Mouse (Mus musculus) myocyte (in vitro differentiated cells): ENCODE results near the gene Mindy3. TPM values are rescaled to one million over a fixed set of nuclear protein-coding genes. Genes with fewer than 3 reads are reported as not detected.
"Not testable (repeated sequence)": the region's sequence is repeated elsewhere in the genome, so short reads cannot be mapped to it uniquely, and the experiment has no call there.

Experiments
- H3K27me3 ChIP-seq: one replicate; pipeline ENCODE4 v1.6.1; 2011; ENCODE audit not compliant: control insufficient read depth, insufficient read depth, insufficient read length
- H3K36me3 ChIP-seq: one replicate; pipeline ENCODE4 v1.6.1; 2011; ENCODE audit not compliant: control insufficient read depth, insufficient read depth
- H3K4me2 ChIP-seq: one replicate; pipeline ENCODE4 v1.6.1; 2011; ENCODE audit warnings: low read depth, control low read depth
- H3K4me3 ChIP-seq: one replicate; pipeline ENCODE4 v1.5.1; 2011; ENCODE audit warnings: mild to moderate bottlenecking, control low read depth, moderate library complexity
- H3K79me2 ChIP-seq: one replicate; pipeline ENCODE4 v1.6.1; 2011; ENCODE audit not compliant: control insufficient read depth, insufficient read depth
- H3ac ChIP-seq: one replicate; pipeline ENCODE4 v1.6.1; 2011; ENCODE audit not compliant: control insufficient read depth, insufficient read length
- CEBPB ChIP-seq: IDR thresholded peaks from 2 replicates; pipeline ENCODE4 v1.6.1; 2011; ENCODE audit warnings: mild to moderate bottlenecking, moderate library complexity; ENCODE audit not compliant: poor library complexity, insufficient read depth, severe bottlenecking
- E2F4 ChIP-seq: IDR thresholded peaks from one replicate; pipeline ENCODE4 v1.6.1; 2011; ENCODE audit warnings: mild to moderate bottlenecking, control low read depth, moderate library complexity; ENCODE audit not compliant: insufficient read depth
- MAX ChIP-seq: IDR thresholded peaks from one replicate; pipeline ENCODE4 v1.6.1; 2011; ENCODE audit warnings: low read depth, mild to moderate bottlenecking, control low read depth
- MYOD1 ChIP-seq, 3 experiments: IDR thresholded peaks; one replicate each; pipeline ENCODE4 v1.6.1; 2011; ENCODE audit warnings: control low read depth in 2 of 3, low read depth in 2 of 3, mild to moderate bottlenecking in 2 of 3, moderate library complexity in 1 of 3; ENCODE audit not compliant: insufficient read length in 2 of 3, control insufficient read depth in 1 of 3
- MYOG ChIP-seq, 3 experiments: IDR thresholded peaks; one replicate each; pipeline ENCODE4 v1.6.1; 2011; ENCODE audit warnings: control low read depth in 2 of 3, low read depth in 2 of 3, mild to moderate bottlenecking in 2 of 3; ENCODE audit not compliant: insufficient read length in 2 of 3, control insufficient read depth in 1 of 3, insufficient read depth in 1 of 3
- POLR2A ChIP-seq: IDR thresholded peaks from one replicate; pipeline ENCODE4 v1.6.1; 2011; ENCODE audit warnings: low read depth, mild to moderate bottlenecking, control low read depth, moderate library complexity; ENCODE audit not compliant: insufficient read length
- POLR2AphosphoS2 ChIP-seq: IDR thresholded peaks from one replicate; pipeline ENCODE4 v1.6.1; 2011; ENCODE audit warnings: low read depth, control low read depth; ENCODE audit not compliant: insufficient read length
- REST ChIP-seq: IDR thresholded peaks from one replicate; pipeline ENCODE4 v1.6.1; 2011; ENCODE audit warnings: mild to moderate bottlenecking, control low read depth, moderate library complexity; ENCODE audit not compliant: insufficient read depth, insufficient read length
- SRF ChIP-seq: IDR thresholded peaks from one replicate; pipeline ENCODE4 v1.6.1; 2011; ENCODE audit warnings: low read depth; ENCODE audit not compliant: control insufficient read depth, insufficient read length
- TCF12 ChIP-seq: IDR thresholded peaks from one replicate; pipeline ENCODE4 v1.6.1; 2011; ENCODE audit warnings: mild to moderate bottlenecking, control low read depth; ENCODE audit not compliant: poor library complexity, insufficient read depth, severe bottlenecking
- TCF3 ChIP-seq: IDR thresholded peaks from one replicate; pipeline ENCODE4 v1.6.1; 2011; ENCODE audit warnings: low read depth, control low read depth; ENCODE audit not compliant: insufficient read length
- USF1 ChIP-seq: IDR thresholded peaks from one replicate; pipeline ENCODE4 v1.6.1; 2011; ENCODE audit warnings: low read depth, mild to moderate bottlenecking, control low read depth, moderate library complexity
- polyA plus RNA-seq: library from polyadenylated mRNA; unstranded; fragments of >200 nt; fragmentation: generic; extraction: Trizol; gene quantifications from one replicate; pipeline ENCODE4 v1.2.1, GENCODE M21; 2012; ENCODE audit warnings: missing spikeins

Mindy3 gene
- polyA plus RNA-seq, 1 experiment = 19.1 TPM

DNA sequence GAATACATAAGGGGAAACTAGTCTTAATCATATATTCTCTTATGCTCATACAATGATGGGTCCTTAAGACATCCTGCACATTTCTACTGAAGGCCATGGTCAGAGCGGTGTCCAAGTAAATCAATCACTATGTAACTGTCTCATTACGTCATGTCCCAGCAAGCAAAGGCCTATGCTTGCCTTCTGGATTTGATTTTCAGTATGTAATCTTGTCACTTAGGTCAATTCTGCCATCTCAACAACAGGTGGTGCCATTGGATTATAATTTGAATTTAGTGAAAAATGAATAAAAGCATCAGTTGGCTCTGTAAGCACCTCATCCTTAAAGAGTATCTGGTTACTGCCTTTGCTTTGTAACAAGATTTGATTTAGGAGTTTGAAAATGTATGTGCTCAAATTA lies 18.9 kb upstream of the Mindy3 start:
- Histone ChIP-seq H3K27me3 (no peaks in the 10 kb centered on the region), H3K4me2 (no peak overlapping the region), H3ac (no peak overlapping the region), H3K4me3 (no peak overlapping the region), H3K79me2 (no peaks in the 10 kb centered on the region), H3K36me3 (no peaks in the 10 kb centered on the region)
- no peak for TF ChIP-seq USF1
- no peak for TF ChIP-seq TCF12
- TF ChIP-seq REST = no peak
- TF ChIP-seq TCF3 = no peak
- no peak for TF ChIP-seq MAX
- TF ChIP-seq MYOD1 (IDR thresholded peaks at IDR 0.05; ENCODE audit: control insufficient read depth in 1 of 3, insufficient read length in 2 of 3, low read depth in 2 of 3) = no peak
- TF ChIP-seq SRF = no peak
- TF ChIP-seq POLR2A = no peak
- TF ChIP-seq MYOG (IDR thresholded peaks at IDR 0.05; ENCODE audit: control insufficient read depth in 1 of 3, insufficient read depth in 1 of 3, insufficient read length in 2 of 3, low read depth in 2 of 3) = no peak
- TF ChIP-seq CEBPB = no peak
- no peak for TF ChIP-seq POLR2AphosphoS2
- TF ChIP-seq E2F4 = no peak

DNA sequence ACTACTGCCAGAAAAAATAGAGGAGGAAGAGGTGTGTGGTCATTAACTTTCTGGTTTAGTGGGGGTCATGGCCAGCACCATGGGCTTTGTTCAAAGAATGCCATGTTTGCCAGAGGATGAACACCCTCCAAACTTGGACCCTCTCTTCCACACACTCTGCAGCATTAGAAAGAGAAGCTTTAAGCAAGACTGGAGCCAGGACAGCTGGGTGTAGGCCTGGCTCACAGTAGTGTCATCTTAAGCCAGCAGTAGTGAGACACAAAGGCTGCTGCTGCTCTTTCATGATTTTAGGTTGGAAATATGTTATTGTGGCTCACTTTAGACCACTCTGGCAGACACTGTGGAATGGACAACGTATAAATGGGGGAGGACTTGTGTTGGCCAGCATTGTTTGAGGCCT lies 12.8 kb upstream of the Mindy3 start:
- Histone ChIP-seq H3K79me2 (no peaks in the 10 kb centered on the region), H3K4me3 (no peak overlapping the region), H3K27me3 (no peaks in the 10 kb centered on the region), H3K36me3 (no peaks in the 10 kb centered on the region), H3K4me2 (no peak overlapping the region), H3ac (no peak overlapping the region)
- TF ChIP-seq TCF3 (no peak), SRF (no peak), MYOD1 (IDR thresholded peaks at IDR 0.05; ENCODE audit: control insufficient read depth in 1 of 3, insufficient read length in 2 of 3, low read depth in 2 of 3) (no peak), POLR2AphosphoS2 (no peak), MAX (no peak), REST (no peak), TCF12 (no peak), MYOG (IDR thresholded peaks at IDR 0.05; ENCODE audit: control insufficient read depth in 1 of 3, insufficient read depth in 1 of 3, insufficient read length in 2 of 3, low read depth in 2 of 3) (no peak), E2F4 (no peak), USF1 (no peak), POLR2A (no peak), CEBPB (no peak)

DNA sequence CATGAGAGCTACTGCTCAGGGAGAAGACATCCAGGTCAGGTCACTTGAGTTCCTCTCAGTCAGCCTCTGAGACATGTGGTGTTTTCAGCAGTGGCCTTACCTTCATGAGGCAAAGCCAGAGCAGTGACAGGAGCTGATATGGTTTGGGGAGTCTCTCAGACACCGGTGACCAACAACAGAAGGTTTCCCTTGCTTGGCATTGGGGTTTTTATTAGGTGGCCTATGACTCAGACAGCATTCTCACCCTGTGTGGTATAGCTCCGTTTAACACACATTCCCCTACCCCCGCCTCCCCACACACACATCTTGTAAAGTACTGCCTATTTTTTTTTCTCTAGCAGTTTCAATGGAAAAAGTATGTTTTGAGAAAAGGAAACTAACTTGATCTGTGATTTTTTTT lies 5.1 kb upstream of the Mindy3 start:
- Histone ChIP-seq H3K27me3 (no peaks in the 10 kb centered on the region), H3K4me3 (no peak overlapping the region), H3K36me3 (no peaks in the 10 kb centered on the region), H3K79me2 (no peaks in the 10 kb centered on the region), H3K4me2 (no peak overlapping the region), H3ac (no peak overlapping the region)
- TF ChIP-seq POLR2AphosphoS2 (no peak), REST (no peak), MAX (no peak), TCF3 (no peak), CEBPB (no peak), TCF12 (no peak), MYOG (IDR thresholded peaks at IDR 0.05; ENCODE audit: control insufficient read depth in 1 of 3, insufficient read depth in 1 of 3, insufficient read length in 2 of 3, low read depth in 2 of 3) (no peak), SRF (no peak), E2F4 (no peak), MYOD1 (IDR thresholded peaks at IDR 0.05; ENCODE audit: control insufficient read depth in 1 of 3, insufficient read length in 2 of 3, low read depth in 2 of 3) (no peak), USF1 (no peak), POLR2A (no peak)

DNA sequence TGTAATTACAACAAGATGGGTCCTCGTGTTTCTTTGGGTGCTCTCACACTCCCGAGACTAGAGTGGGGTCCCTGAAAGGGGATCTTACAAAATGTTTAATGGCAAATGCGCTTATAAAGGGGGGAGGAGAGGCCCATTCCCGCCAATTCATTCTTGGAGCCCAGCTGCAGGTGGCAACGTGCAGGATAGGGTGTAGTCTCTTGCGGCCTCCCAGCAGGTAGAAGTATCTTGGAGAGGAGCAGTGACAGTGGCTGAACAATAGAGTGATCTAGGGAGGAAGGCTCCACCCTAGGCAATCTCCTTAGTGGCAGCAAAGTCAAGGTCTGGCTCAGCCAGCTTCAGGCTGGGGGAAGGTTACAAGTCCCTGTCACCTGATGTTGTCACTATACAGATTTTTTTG lies 4.2 kb upstream of the Mindy3 start:
- H3ac ChIP-seq, H3K79me2 ChIP-seq, H3K27me3 ChIP-seq, H3K4me3 ChIP-seq, H3K36me3 ChIP-seq, H3K4me2 ChIP-seq: not testable (repeated sequence)

DNA sequence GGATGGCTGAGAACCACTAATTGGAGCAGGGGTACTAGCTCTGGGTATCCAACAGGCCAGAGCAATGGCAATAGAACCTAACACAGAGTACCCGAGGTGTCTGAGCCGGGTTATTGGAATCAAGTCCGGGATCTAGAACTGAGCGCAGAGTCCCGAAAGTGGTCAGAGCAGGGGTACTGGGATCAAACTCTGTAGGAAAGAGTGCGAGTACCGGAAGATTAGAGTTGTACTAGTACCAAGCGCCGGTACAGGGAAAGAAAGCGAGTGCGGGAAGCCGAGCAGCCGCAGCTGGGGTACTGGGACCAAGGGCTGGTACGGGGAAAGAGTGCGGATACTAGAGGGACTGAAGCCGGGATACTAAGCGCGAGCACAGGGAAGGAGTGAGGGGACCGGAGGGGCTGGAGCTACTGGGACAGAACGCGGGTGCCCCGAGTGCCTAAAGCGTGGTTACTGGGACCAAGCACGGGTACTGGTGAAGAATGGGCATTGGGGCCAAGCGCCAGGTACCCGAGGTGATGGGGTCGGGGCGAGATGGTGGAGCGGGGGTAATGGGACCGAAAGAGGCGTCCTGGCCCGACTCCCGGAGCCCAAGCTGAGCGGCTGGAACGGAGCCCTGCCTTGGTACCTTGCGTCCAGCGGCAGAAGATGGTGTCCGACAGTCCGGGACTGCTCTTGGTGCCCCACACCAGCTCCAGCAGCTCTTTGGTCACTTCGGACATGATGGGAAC lies 572 bp downstream of the Mindy3 start:
- Histone ChIP-seq H3K36me3 (no peaks in the 10 kb centered on the region), H3ac (peak overlapping the region; percentile 87), H3K79me2 (peaks cover 29% of the 10 kb centered on the region), H3K4me3 (peak overlapping the region; percentile 96), H3K27me3 (no peaks in the 10 kb centered on the region), H3K4me2 (peak overlapping the region; percentile 89)
- no peak for TF ChIP-seq REST
- TF ChIP-seq MYOG (IDR thresholded peaks at IDR 0.05; ENCODE audit: control insufficient read depth in 1 of 3, insufficient read depth in 1 of 3, insufficient read length in 2 of 3, low read depth in 2 of 3) = no peak
